Mouse (Mus musculus) megakaryocyte progenitor cell, adult 5-6 weeks (primary cell): Measurements from ENCODE around the gene Tmem135. TPM values are rescaled to one million over a fixed set of nuclear protein-coding genes. Genes with fewer than 3 reads are reported as not detected.
"Not testable (repeated sequence)": the region's sequence is repeated elsewhere in the genome, so short reads cannot be mapped to it uniquely, and the experiment has no call there.

Experiments
- ATAC-seq: replicated peaks from 2 replicates; pipeline ENCODE4 v1.8.0; 2016; ENCODE audit warnings: mild to moderate bottlenecking, moderate TSS enrichment, inconsistent platforms; ENCODE audit not compliant: poor library complexity
- total RNA-seq, 2 experiments: library from RNA; stranded (forward) in 1 of 2; stranded (reverse) in 1 of 2; fragments of 157-497, 149-512 nt in 1 of 2; fragments of 200-1000 nt in 1 of 2; gene quantifications; 2 replicates each; pipeline versions ENCODE4 v1.2.3 to v1.2.4; 2015 to 2017

Gene Tmem135
- total RNA-seq, 2 experiments from 2014 or later = 22.0 to 28.9 TPM

DNA sequence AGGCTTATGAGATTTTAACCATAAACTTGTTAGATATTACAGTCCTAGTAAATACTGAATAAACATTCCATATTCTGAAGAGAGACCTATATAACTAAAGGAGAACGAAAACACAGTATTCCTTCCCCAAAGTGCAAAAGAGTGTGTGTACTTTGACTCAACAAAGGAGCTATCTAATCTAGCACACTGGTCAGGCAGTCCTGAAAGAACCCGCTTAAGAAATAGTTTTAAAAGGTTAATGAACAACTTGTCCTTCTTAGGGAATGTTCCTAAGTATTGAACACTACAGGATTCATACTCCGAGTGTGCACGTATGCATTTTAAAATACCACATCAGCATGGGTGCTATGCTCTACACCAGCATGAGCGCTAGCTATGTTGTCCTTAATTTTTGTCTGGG is 76.3 kb downstream of the Tmem135 start:
- no peak for ATAC-seq

DNA sequence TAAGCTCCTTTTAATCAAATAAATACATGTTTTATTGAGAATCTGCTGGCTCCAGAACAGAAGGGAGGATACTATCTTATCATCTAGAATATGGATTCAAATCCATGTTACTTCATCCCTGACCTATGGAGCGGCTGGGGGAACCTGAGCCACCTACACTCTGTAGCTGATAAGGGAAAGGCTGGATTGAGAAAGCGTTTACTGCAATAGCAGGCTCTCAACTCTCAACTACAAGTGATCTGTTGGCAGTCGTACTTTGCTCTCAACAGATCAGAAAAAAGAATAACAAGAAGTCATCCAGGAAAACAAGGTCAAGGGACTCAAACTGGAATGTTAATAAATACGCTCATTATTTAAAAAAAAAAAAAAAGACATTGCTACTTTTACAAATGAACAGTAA is 77.3 kb downstream of the Tmem135 start:
- ATAC-seq = 0 out of 2 replicates have a peak, but pooled peaks have one; percentile 27

DNA sequence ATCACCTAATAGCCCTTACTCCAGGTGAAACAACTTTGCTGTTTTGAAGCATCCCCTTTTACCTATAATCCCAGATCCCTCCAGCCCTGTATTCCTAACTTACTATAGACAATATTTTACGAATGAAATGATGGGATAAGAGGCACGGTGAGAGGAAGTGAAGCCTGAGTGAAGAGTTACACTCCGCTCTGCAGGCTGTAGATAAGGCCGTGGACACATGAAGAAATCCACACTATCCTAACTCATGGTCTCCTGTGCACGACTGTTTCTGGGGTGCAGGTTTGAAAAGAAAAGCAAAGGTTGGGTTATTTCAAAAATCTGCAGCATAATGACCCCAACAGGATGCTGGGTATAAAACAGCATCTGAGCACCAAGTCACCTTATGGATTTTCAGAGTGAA is 77.8 kb downstream of the Tmem135 start:
- ATAC-seq = peak; percentile 88

DNA sequence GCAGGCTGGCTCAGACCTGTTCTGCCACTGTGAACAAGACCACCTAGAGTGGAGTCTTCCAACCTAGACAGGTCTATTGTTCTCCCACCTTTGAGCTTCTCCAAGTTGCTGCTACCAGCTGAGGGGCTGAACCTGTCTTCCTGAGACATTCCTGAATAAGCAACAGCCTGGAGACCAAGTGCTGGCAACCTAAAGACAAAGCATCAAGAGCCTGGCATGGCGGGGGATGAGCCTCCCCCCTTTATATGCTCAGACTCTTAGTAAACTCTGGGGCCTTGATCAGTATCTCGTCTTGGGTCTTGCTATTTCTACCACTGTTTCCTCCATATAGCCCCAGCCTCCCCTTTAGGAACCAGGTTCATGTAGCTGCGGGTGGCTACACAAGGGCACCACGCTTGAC is 81.3 kb downstream of the Tmem135 start:
- not testable (repeated sequence) for ATAC-seq

DNA sequence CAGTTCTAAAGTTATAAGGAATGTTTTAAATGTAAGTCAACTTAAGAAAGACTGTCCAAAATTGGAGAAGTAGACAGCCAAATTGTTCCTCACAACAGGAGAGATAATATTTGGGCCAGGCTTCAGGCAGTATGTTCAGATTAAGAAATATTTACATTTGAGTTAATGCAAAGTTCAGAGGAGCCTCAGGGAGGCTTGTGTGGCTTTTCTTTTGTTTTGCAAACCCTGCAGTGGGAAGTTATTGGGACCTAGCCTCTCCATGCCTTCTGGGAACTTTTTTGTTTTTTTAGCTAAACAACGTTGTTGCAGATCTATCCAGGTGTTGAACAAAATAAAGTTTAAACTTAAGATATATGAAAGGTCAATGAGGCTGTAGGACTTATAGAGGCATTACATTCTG is 84.7 kb downstream of the Tmem135 start:
- no peak for ATAC-seq

DNA sequence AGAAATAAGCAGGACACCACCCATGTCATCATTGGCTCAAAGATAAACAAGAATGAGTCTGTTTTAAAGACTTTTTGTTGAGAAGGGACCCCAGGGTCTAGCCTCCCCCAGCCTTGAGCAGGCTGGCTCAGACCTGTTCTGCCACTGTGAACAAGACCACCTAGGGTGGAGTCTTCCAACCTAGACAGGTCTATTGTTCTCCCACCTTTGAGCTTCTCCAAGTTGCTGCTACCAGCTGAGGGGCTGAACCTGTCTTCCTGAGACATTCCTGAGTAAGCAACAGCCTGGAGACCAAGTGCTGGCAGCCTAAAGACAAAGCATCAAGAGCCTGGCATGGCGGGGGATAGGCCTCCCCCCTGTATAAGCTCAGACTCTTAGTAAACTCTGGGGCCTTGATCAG is 86.9 kb downstream of the Tmem135 start:
- ATAC-seq = not testable (repeated sequence)

DNA sequence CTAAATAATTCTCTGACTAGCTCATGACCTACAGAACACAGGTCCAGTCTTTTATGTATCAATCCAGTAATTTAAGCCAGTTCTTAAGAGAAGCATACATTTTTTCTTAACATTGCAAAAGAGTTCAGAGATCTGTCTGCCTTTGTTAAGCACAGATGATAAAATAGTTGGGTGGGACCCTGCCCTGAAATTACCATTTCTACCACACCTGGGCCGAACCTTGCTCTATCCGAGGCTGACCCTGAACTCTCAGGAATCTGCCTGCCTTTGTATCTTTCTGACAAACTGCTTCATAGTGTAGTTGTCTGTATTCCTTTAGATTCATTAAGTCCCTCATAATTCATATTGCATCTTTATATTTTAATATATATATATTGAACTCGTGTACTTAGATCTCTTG is 87.9 kb downstream of the Tmem135 start:
- no peak for ATAC-seq

DNA sequence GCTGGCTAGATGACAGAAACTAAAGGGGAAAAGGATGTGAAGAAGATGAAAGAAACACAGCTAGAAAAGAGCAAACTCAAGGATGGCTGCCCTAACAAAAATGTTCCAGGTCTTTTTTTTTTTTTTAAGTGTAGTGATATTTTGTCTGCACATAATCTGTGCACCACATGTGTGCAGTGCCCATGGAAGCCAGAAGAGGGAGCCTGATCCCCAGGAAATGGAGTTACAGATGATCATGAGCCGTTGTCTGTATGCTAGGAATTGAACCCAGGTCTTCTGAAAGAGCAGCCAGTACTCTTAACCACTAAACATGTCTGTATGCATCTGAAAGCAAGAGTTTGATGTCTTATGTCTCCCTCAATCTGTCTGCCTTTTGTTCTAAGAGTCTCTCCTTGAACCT is 92.5 kb downstream of the Tmem135 start:
- no peak for ATAC-seq

DNA sequence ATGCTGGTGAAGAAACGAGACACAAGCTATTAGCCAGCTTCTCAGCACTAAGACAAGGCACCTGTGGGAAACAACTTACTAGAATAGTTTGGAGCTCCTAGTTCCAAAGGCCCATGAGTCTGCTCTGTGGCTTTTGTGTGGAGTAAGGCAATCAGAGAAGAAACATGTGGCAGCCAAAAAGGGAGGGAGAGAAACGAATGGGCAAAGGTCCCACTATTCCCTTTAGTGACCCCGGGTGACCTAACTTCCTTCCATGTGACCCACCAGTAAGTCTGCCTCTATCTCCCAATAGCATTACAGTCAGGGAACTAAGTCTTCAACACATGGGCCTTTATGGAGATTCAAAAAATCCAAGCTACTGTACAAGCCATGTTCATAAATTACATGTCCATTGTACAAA is 95.1 kb downstream of the Tmem135 start:
- ATAC-seq = peak; percentile 42

DNA sequence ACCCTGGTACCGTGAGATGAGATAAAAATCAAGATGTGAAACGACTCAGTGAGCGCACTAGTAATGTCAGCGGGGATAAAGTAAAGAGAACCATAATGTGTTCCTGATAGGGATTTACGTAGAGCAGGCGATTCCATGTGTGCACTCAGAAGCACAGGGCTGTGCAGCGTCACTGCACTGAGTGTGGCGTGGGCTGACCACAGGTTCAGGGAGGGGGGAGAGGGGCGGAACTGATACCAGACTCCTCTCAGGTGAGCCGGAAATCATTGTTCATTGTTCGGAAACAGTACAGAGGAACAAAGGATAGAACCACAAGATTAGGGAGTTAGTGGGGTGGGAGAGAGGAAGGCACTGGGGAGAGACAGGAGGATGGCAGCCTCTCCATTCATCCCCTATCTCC is 95.8 kb downstream of the Tmem135 start:
- peak; percentile 88 for ATAC-seq

DNA sequence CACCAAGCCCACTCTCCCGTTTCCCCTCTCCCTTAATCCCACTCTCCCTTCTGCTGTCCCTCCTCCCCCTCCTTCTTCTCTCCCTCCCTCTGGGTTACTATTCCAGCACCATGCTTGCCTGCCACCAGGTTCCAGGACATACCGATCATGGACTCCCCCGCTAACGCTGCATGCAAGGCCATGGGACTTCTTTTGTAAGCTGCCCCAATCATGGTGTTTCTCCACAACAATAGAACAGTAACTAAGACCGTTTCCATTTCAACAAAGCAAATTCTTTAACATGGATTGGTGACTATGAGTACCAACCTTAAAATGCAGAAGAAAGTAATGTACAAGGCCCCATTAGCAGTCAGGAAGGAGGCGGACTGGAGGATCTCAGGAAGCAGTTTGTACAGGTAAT is 97.2 kb downstream of the Tmem135 start:
- no peak for ATAC-seq

DNA sequence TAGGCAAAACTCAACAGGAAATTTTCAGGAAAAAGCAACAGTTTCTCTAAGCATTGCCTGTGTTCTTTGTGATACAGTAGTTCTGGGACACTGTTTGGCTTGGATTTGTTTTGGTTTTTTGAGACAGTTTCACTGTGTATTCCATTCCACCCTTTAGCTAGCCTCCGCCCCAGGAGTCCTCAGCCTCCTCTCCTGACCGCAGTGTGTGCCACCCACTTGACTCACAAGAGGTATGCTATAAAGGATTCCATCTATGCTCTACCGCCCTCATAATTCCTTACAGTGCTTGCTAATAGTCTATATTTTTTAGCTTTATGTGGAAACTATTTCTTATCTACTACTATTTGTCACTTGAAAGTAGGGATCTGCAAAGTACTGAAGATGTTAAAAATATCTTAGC is 99.1 kb downstream of the Tmem135 start:
- no peak for ATAC-seq

DNA sequence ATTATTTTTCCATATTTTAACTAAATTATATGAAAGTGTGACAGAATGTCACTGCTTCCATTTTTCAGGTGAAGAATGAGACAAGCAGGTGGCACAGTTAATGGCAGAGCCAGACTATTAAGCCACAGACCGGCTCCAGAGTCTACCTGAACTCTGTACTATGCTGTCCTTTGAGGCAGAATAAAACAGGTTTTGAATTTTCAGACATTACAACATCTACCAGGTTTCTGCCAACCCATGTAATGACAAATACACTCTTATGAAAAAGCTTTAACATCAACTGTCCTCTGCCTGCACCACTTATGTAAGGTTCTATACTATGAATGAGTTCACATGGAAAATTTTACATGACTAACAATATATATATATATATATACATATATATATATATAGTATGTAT is 100.3 kb downstream of the Tmem135 start:
- ATAC-seq = no peak

DNA sequence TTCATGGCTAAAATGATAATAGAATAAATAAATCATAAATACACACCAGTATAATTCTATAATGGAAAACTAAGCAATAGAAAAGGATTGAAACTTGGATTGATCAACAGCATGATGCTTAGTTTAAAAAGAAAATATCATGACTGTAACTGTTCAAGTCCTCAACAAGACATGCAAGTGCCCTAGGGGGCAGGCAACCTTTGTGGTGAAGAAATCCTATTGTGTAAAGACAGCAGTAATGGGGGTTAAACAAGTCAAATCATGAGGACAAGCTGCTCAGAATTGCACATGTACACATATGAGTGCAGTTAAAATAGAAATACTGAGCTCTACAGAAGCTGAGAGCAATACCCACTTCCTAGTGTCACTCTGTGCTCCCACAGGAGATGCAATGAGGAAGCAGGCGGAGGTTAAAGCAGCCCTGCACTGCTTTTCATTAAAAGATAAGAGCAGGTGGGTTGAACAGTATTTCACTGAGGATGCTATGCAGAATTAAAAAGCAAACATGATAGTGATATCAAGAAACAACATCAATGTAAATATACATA is 105.0 kb downstream of the Tmem135 start:
- ATAC-seq = peak; percentile 84

DNA sequence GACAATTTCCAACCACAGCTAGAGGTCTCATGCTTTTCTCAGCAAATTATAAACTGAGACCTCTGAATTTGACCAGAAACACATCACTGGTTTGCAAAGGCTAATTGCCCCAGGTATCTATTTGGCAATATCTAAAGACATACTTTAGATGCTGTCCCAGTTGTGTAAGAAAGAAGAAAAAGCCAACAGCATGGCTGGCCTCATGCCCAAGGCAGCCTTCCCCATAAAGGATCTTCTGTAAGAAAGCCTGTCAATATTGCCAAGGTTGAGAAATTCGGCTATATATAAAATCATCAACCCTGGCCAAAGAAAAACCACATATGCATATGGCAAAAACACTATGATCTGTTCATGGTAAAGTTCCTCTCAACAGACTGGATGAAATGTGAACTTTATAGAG is 107.1 kb downstream of the Tmem135 start:
- peak; percentile 65 for ATAC-seq

DNA sequence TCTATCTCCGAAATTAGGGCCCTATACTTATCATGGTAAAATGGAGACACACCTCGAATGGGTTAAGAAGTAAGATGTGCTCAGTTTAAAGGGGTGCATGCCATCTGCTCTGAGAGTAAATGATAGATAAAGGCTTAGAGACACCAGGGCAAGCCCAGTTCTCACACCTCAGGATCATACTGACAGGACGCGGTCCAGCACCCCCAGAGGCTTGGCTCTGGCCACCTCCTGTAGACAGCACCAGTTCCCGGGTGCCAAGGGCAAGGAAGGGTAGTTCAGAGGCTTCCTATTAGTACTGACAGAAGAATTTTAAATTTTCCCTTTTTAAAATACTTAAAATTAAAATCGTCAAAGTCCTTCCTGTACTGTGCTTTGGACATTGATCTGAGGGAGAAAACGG is 121.4 kb downstream of the Tmem135 start:
- 0 out of 2 replicates have a peak, but pooled peaks have one; percentile 42 for ATAC-seq

DNA sequence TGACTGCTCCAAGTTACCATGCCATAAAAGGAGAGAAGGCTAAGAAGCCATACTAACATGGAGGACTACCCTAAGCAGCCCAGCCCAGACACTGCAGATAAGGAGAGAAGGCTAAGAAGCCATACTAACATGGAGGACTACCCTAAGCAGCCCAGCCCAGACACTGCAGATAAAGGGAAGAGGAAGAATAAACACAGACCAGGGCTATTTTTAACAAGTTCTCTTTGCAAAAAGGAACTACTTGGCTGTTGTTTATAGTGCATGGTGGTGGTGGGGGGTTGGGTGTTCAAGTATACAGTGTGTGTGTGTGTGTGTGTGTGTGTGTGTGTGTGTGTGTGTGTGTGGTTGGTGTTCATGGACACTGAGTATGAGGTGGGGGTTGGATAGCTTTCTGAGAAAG is 133.6 kb downstream of the Tmem135 start:
- ATAC-seq = peak; percentile 80

DNA sequence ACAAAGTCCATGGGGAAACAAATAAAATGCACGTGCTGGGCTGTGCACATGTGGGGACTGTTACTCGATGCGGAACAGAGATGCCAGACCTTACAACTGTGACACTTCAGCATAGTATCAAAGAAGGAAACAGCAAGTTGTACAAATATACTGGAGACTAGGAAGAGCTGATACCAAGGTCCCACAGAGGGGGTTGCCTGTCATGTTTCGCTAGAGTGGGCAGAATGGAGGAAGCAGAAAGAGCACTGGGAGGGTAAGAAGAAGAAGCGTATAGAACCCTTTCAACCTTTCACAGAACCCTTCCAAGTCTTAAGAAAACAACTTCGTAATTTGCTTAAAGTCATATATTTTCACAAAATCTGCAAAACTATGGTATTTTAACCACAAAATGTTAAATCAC is 134.2 kb downstream of the Tmem135 start:
- ATAC-seq = no peak

DNA sequence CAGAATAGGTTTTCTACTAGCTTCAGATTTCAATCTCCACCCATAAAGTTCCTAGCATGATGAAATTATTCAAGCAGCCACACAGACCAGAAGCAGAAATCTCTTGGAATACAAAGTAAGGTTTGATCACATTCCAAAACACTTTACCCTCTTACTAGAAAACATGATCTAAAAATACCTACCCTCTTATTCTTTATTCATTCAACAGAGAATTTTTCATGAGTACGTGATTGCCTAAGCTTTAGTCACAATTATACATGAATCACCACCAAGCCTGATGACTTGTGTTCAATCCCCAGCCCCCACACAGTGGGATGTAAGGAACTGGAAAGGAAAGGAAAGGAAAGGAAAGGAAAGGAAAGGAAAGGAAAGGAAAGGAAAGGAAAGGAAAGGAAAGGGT is 136.5 kb downstream of the Tmem135 start:
- no peak for ATAC-seq

DNA sequence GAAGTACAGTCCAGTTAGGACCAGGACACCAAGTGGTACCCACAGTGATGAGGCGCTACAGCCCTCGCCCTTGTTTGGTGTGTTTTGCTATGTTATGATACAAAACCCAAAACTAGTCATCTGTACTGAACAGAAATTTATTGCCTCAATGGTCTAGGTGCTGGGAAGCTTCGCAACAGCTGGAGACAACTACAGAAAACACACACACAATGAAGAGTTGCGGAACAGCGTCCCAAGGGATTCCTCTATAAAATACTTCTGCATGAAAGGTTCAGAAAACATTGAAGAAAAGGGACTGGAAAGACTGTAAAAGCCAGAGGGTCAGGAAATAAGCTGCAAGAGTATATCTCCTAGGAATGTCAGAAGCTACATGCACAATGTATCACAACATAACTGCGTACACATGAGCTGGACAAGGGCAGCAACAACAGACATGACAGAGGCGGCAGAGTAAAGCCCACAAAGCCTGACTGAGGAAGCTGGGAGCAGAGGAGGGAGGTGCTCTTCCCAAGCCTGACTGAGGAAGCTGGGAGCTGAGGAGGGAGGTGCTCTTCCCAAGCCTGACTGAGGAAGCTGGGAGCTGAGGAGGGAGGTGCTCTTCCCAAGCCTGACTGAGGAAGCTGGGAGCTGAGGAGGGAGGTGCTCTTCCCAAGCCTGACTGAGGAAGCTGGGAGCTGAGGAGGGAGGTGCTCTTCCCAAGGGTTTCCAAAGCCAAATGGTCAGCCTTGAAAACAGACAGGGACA is 137.8 kb downstream of the Tmem135 start:
- no peak for ATAC-seq

DNA sequence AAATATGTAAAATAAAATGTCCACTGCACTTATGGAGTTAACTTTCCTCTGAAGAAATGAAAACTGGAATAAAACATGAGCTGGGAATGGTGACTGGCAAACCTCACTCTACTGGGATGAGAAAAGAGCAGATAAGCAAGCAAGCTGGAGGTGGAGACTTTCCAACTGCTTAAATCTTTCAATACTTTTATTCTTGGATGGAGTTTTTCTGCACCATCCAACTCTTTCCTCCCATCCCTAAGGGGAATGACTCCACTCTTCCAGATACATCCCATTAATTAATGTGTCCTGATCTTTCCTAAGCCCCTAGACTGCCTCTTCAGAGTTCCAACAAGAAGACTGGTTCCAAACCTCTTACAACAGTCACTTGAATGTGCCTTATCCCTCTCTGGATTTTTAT is 143.1 kb downstream of the Tmem135 start:
- no peak for ATAC-seq

DNA sequence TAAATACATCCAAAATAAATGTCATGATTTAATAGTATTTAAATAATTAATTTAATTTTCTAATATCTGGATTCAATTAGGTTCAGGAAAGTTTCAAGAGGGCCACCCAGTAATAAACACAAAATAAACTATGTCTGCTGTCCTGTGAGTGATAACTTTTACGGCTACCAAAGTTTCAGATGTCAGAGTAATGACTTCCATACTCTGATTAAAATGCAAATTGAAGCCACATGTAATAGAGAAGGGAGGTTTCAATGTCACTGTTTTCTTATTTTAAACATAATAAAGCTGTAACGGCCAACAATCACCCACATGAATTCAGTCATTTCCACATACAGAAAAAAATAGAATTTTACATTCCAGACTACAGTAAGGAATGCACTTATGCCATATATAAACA is 145.2 kb downstream of the Tmem135 start:
- ATAC-seq = no peak
